Mouse (Mus musculus): ENCODE data around the gene 3830403N18Rik. TPM values are rescaled to one million over a fixed set of nuclear protein-coding genes. Genes with fewer than 3 reads are reported as not detected.
"Not testable (repeated sequence)": the region's sequence is repeated elsewhere in the genome, so short reads cannot be mapped to it uniquely, and the experiment has no call there.

The 3830403N18Rik gene
- polyA plus RNA-seq (2012; rRNA removed): 0.54 and 0.84 TPM in 2 replicates

DNA sequence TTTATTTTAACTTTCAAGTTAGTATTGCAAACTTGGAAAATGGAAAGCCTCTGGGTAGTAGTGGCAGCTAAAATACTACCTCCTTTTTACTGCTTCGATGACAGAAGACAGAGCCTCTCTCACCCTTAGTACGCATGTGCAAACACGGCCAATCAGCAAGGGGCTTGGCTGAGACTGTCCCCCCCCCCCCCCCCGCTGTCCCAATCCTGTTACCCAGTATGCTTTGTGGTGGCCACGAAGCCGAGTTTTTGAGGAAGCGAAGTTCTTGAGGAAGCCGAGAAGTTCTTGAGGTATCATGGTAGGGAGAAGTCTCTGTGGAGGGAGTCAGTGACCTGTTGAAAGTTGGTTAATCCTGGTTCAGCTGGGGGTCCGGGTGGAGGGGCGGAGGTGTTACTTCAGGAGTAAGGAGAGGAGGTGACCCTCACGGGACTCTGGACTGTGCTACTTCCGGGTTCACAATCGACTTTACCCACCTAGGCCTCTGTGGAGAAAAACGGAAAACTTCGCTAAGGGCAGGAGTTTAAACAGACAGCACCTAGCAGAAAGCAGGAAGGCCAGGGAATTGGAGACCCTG lies at the start of gene 3830403N18Rik:
Gene 3830403N18Rik, plus strand, starts transcription at position 237 of the 574 bp plus-strand sequence.
- H3K36me3 ChIP-seq (ENCODE audit: control insufficient read depth, insufficient read depth, low read length); H3K4me1 ChIP-seq (ENCODE audit: control insufficient read depth, insufficient read depth, low read length); H3K27me3 ChIP-seq (ENCODE audit: control insufficient read depth, insufficient read depth, low read length): not testable (repeated sequence)
- H3K27ac ChIP-seq (ENCODE audit: control insufficient read depth, insufficient read depth, low read depth, low read length): 0 out of 2 replicates have a peak within 1 kb of the TSS, but pooled peaks have one; percentile 13
- peak within 1 kb of the TSS; percentile 17 for H3K4me3 ChIP-seq (ENCODE audit: control insufficient read depth, low read depth, low read length)

DNA sequence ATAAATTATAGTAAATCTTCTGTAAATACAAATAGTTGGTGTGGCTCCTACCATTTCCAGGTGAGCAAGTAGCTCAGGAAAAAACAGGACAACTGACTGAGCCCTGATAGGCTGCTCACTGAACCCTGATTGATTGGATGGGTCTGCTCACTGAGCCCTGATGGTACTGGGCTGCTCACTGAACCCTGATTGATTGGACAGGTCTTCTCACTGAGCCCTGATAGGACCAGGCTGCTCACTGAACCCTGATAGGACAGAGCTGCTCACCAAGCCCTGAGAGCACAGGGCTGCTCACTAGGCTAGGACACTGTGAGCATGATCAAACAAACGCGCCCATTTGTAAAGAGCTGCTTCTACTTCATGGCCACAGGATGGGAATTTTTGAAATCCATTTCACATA lies 15.0 kb downstream of the 3830403N18Rik start:
- H3K4me3 ChIP-seq (ENCODE audit: control insufficient read depth, low read depth, low read length): no peak overlapping the region
- no peaks in the 10 kb centered on the region for H3K36me3 ChIP-seq (ENCODE audit: control insufficient read depth, insufficient read depth, low read length)
- H3K27ac ChIP-seq (ENCODE audit: control insufficient read depth, insufficient read depth, low read depth, low read length): no peak overlapping the region
- no peaks in the 10 kb centered on the region for H3K4me1 ChIP-seq (ENCODE audit: control insufficient read depth, insufficient read depth, low read length)
- no peaks in the 10 kb centered on the region for H3K27me3 ChIP-seq (ENCODE audit: control insufficient read depth, insufficient read depth, low read length)
- TF ChIP-seq CTCF (IDR thresholded peaks at IDR 0.05; ENCODE audit: control insufficient read depth, insufficient read depth, insufficient replicate concordance, low read depth, low read length) (no peak), POLR2A (IDR thresholded peaks at IDR 0.05; ENCODE audit: control insufficient read depth, low read depth, low read length) (no peak)

DNA sequence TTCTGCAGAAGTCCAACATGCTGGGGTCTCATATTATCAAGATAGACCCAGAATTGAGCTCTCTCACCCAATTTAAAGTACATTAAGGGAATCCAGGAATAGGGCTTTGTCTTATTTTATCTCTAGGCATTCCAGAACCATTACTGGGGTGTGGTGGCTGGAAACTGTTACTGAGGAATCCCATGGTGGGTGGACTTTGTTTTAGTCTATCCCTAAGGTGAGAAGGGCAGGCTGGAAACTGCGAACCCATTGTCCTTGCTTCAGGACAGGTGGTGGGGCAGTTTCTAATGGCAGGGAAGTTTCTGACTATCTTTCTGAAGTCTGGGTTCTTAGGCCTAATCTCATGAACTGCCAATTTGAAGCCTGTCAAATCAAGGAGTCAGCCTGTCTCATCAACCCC lies 50.1 kb downstream of the 3830403N18Rik start:
- not testable (repeated sequence) for H3K36me3 ChIP-seq (ENCODE audit: control insufficient read depth, insufficient read depth, low read length); H3K4me3 ChIP-seq (ENCODE audit: control insufficient read depth, low read depth, low read length); H3K27me3 ChIP-seq (ENCODE audit: control insufficient read depth, insufficient read depth, low read length); H3K27ac ChIP-seq (ENCODE audit: control insufficient read depth, insufficient read depth, low read depth, low read length); H3K4me1 ChIP-seq (ENCODE audit: control insufficient read depth, insufficient read depth, low read length)

Other genes with a start within 250 kb of the 3830403N18Rik start
- gene Gm773, start 76.3 kb downstream of the 3830403N18Rik start, polyA plus RNA-seq (2012; rRNA removed): 0.67 and 1.4 TPM in 2 replicates
- 0.45 and 0.75 TPM in 2 replicates for gene Zfp449, start 209.8 kb downstream of the 3830403N18Rik start, polyA plus RNA-seq (2012; rRNA removed)
- 8.1 and 8.9 TPM in 2 replicates for gene Smim10l2a, start 238.0 kb downstream of the 3830403N18Rik start, polyA plus RNA-seq (2012; rRNA removed)